Mouse (Mus musculus) hindlimb bud, embryonic 11.5 days (tissue): Measurements from ENCODE around the gene Gm21797.
"Not testable (repeated sequence)": the region's sequence is repeated elsewhere in the genome, so short reads cannot be mapped to it uniquely, and the experiment has no call there.

Source experiments
- DNase-seq: peaks from one replicate; pipeline ENCODE4 v3.0.0-alpha.2; 2012; ENCODE audit warnings: low read depth, low spot score; ENCODE audit errors: extremely low spot score

Gm21797 gene

DNA sequence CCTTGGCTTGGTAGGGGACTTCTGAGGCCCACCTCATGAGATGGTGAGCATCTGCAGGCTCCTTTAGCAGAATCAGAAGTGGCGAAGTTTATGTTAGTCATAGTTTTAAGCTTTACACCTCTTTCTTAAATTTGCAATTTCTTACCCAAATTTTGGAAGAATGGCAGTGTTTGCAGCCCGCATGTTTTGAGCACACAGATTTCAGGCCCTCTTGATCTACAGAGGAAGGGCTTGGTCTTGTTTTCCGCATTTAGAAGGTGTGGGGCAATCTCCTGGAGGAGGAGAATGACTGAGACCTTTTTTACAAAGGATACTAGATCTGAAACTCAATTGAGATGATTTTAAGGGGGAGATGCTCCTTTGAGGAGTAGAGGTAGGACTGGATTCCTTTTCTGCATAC, at the start of gene Gm21797:
Gene Gm21797 (minus strand): TSS at position 101 of the 400 bp plus-strand sequence.
- not testable (repeated sequence) for DNase-seq

- not testable (repeated sequence) for DNase-seq
These were observed 29.0 kb upstream of the Gm21797 start, which contains the start of gene Gm20795 for GRCm38 (mm10) chrY:40804614-40805013. Gm20795 (plus strand) TSS chrY:40804914.
